Mouse (Mus musculus): ENCODE results near the gene Dera. TPM values are rescaled to one million over a fixed set of nuclear protein-coding genes. Genes with fewer than 3 reads are reported as not detected.

Dera gene
- polyA plus RNA-seq, 1 experiment, result 27.7 TPM

GRCm38 (mm10) chr6:137803456-137804005 is 49.2 kb downstream of the Dera start:
- Histone ChIP-seq H3K4me1 (replicated peaks; ENCODE audit: control insufficient read depth, insufficient read depth, low read length) (no peaks in the 10 kb centered on the region), H3K27ac (ENCODE audit: control insufficient read depth, insufficient read depth, low read length) (no peak overlapping the region), H3K27me3 (ENCODE audit: control insufficient read depth, insufficient read depth, low read length) (no peaks in the 10 kb centered on the region), H3K4me3 (ENCODE audit: control insufficient read depth, insufficient read depth, low read length) (no peak overlapping the region), H3K36me3 (ENCODE audit: control insufficient read depth, insufficient read depth, low read length) (peaks cover 12% of the 10 kb centered on the region)
- TF ChIP-seq POLR2A (IDR thresholded peaks at IDR 0.05; ENCODE audit: control insufficient read depth, extremely low read depth, insufficient read depth, low read length, poor library complexity) (no peak), CTCF (IDR thresholded peaks at IDR 0.05; ENCODE audit: borderline replicate concordance, control insufficient read depth, extremely low read depth, insufficient read depth, low read length, poor library complexity) (no peak)
- WGBS, result 97% methylated on average over 12 of the region's 12 CpGs
- DNase-seq, result no peak

DNA sequence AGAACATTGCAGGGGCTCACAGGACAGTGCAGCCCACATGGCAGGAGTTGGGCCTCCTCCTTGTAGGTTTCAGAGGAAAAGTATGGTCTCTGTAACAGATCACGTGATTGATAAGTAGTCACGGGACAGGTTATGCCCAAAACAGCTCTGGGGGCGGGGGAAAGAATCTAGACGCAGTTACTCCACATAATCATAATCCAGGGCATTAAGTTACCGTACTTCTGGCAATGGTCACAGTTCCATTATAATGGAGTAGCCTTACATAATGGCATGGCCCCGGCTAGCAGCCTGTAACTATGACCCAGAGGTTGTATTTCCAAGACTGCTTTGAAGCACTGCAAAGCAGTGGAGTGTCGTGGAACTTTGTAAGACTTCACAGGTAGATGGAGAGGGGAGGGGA is 49.8 kb downstream of the Dera start:
- Histone ChIP-seq H3K27me3 (ENCODE audit: control insufficient read depth, insufficient read depth, low read length) (no peaks in the 10 kb centered on the region), H3K4me1 (replicated peaks; ENCODE audit: control insufficient read depth, insufficient read depth, low read length) (no peaks in the 10 kb centered on the region), H3K4me3 (ENCODE audit: control insufficient read depth, insufficient read depth, low read length) (no peak overlapping the region), H3K27ac (ENCODE audit: control insufficient read depth, insufficient read depth, low read length) (no peak overlapping the region), H3K36me3 (ENCODE audit: control insufficient read depth, insufficient read depth, low read length) (peaks cover 7% of the 10 kb centered on the region)
- WGBS, result 94% methylated on average over 7 of the region's 7 CpGs
- no peak for DNase-seq
- TF ChIP-seq POLR2A (IDR thresholded peaks at IDR 0.05; ENCODE audit: control insufficient read depth, extremely low read depth, insufficient read depth, low read length, poor library complexity) (no peak), CTCF (IDR thresholded peaks at IDR 0.05; ENCODE audit: borderline replicate concordance, control insufficient read depth, extremely low read depth, insufficient read depth, low read length, poor library complexity) (no peak)

DNA sequence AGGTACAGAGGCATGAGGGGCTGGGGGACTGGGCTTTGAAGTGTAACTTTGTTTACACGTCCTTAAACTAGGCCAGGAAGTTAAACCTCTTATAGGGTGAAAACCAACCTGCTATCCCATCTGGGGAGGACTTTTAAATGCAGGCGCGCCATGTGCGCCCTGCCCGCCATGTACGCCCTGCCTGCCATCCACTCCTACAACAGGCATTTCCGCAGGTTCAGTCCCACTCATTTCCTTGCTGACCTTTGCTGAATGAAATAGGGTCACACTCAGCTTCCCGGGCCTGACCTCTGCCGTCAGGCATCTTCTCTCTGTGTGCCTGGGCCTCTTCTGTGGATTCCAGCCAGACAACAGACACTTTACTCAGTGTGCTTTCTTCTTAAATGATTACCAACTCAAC is 50.3 kb downstream of the Dera start:
- no peak overlapping the region for H3K27ac ChIP-seq (ENCODE audit: control insufficient read depth, insufficient read depth, low read length)
- peaks cover 4% of the 10 kb centered on the region for H3K36me3 ChIP-seq (ENCODE audit: control insufficient read depth, insufficient read depth, low read length)
- H3K27me3 ChIP-seq (ENCODE audit: control insufficient read depth, insufficient read depth, low read length), result no peaks in the 10 kb centered on the region
- no peak overlapping the region for H3K4me3 ChIP-seq (ENCODE audit: control insufficient read depth, insufficient read depth, low read length)
- no peak for TF ChIP-seq CTCF (IDR thresholded peaks at IDR 0.05; ENCODE audit: borderline replicate concordance, control insufficient read depth, extremely low read depth, insufficient read depth, low read length, poor library complexity)
- TF ChIP-seq POLR2A (IDR thresholded peaks at IDR 0.05; ENCODE audit: control insufficient read depth, extremely low read depth, insufficient read depth, low read length, poor library complexity), result no peak
- H3K4me1 ChIP-seq (replicated peaks; ENCODE audit: control insufficient read depth, insufficient read depth, low read length), result no peaks in the 10 kb centered on the region
- DNase-seq, result no peak
- WGBS, result 93% methylated on average over 9 of the region's 9 CpGs

DNA sequence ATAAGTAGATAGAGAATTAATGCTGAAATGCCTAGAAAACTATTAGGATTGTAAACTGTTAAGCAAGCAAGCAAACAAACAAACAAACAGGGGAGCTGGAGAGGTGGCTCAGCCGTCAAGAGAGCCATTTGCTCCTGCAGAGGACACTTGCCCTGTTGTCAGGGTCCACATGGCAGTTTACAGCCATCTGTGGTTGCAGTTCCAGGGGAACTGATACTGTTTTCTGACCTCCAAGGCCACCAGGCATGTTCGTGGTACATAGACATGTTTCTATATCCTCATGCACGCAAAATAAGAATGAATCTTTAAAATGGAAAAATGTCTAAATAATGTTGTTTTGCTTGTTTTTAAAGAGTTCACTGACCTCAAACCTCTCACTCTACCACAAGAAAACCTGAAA is 52.0 kb downstream of the Dera start:
- TF ChIP-seq CTCF (IDR thresholded peaks at IDR 0.05; ENCODE audit: borderline replicate concordance, control insufficient read depth, extremely low read depth, insufficient read depth, low read length, poor library complexity) (no peak), POLR2A (IDR thresholded peaks at IDR 0.05; ENCODE audit: control insufficient read depth, extremely low read depth, insufficient read depth, low read length, poor library complexity) (no peak)
- WGBS, result 97% methylated on average over 3 of the region's 3 CpGs
- DNase-seq, result no peak
- Histone ChIP-seq H3K4me1 (replicated peaks; ENCODE audit: control insufficient read depth, insufficient read depth, low read length) (no peaks in the 10 kb centered on the region), H3K27ac (ENCODE audit: control insufficient read depth, insufficient read depth, low read length) (no peak overlapping the region), H3K4me3 (ENCODE audit: control insufficient read depth, insufficient read depth, low read length) (no peak overlapping the region), H3K36me3 (ENCODE audit: control insufficient read depth, insufficient read depth, low read length) (no peaks in the 10 kb centered on the region), H3K27me3 (ENCODE audit: control insufficient read depth, insufficient read depth, low read length) (no peaks in the 10 kb centered on the region)

GRCm38 (mm10) chr6:137806806-137807205 is 52.5 kb downstream of the Dera start:
- WGBS, result 97% methylated on average over 8 of the region's 8 CpGs
- no peak overlapping the region for H3K4me3 ChIP-seq (ENCODE audit: control insufficient read depth, insufficient read depth, low read length)
- DNase-seq, result no peak
- no peaks in the 10 kb centered on the region for H3K36me3 ChIP-seq (ENCODE audit: control insufficient read depth, insufficient read depth, low read length)
- no peaks in the 10 kb centered on the region for H3K27me3 ChIP-seq (ENCODE audit: control insufficient read depth, insufficient read depth, low read length)
- H3K4me1 ChIP-seq (replicated peaks; ENCODE audit: control insufficient read depth, insufficient read depth, low read length), result no peaks in the 10 kb centered on the region
- no peak overlapping the region for H3K27ac ChIP-seq (ENCODE audit: control insufficient read depth, insufficient read depth, low read length)
- TF ChIP-seq POLR2A (IDR thresholded peaks at IDR 0.05; ENCODE audit: control insufficient read depth, extremely low read depth, insufficient read depth, low read length, poor library complexity) (no peak), CTCF (IDR thresholded peaks at IDR 0.05; ENCODE audit: borderline replicate concordance, control insufficient read depth, extremely low read depth, insufficient read depth, low read length, poor library complexity) (no peak)

DNA sequence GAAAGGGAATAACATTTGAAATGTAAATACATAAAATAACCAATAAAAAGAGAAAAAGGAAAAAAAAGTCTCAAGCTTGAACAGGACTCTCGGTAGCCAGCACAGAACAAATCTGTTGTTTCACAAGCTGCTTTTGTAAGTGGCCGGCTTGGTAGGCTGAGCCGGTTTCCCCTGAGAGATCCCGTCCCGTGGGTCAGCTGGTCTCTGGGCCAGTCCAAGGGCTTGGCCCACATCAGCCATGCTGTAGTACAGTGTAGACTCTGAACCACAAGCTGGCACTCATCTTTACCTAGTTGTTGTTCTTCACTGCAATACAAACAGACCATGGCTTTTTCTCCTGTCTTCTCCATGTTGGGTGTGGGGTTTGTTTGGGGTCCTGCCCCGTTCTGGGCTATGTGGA is 53.0 kb downstream of the Dera start:
- Histone ChIP-seq H3K4me3 (ENCODE audit: control insufficient read depth, insufficient read depth, low read length) (no peak overlapping the region), H3K27me3 (ENCODE audit: control insufficient read depth, insufficient read depth, low read length) (no peaks in the 10 kb centered on the region), H3K4me1 (replicated peaks; ENCODE audit: control insufficient read depth, insufficient read depth, low read length) (no peaks in the 10 kb centered on the region), H3K27ac (ENCODE audit: control insufficient read depth, insufficient read depth, low read length) (no peak overlapping the region), H3K36me3 (ENCODE audit: control insufficient read depth, insufficient read depth, low read length) (no peaks in the 10 kb centered on the region)
- 95% methylated on average over 6 of the region's 6 CpGs for WGBS
- no peak for DNase-seq
- no peak for TF ChIP-seq POLR2A (IDR thresholded peaks at IDR 0.05; ENCODE audit: control insufficient read depth, extremely low read depth, insufficient read depth, low read length, poor library complexity)
- TF ChIP-seq CTCF (IDR thresholded peaks at IDR 0.05; ENCODE audit: borderline replicate concordance, control insufficient read depth, extremely low read depth, insufficient read depth, low read length, poor library complexity), result no peak

DNA sequence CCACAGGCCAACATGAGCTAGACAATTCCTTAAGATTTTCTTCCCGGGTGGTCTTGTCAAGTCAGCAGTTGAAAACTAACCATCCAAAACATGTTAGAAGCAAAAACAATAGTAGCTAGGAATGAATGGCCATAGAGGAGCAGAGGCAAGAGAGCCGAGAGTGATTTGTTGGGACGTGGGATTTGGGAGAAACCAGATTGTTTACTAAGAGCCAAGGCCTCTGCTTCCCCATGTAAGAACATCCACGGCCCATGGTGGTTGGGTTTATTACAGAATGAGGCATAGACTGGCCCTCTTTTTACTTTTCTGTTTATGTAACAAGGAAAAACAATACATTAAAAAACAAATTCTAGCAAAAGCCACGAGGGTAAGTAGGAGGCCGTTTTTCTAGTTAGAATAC is 54.4 kb downstream of the Dera start:
- Histone ChIP-seq H3K36me3 (ENCODE audit: control insufficient read depth, insufficient read depth, low read length) (no peaks in the 10 kb centered on the region), H3K27ac (ENCODE audit: control insufficient read depth, insufficient read depth, low read length) (no peak overlapping the region), H3K4me3 (ENCODE audit: control insufficient read depth, insufficient read depth, low read length) (no peak overlapping the region), H3K4me1 (replicated peaks; ENCODE audit: control insufficient read depth, insufficient read depth, low read length) (no peaks in the 10 kb centered on the region), H3K27me3 (ENCODE audit: control insufficient read depth, insufficient read depth, low read length) (no peaks in the 10 kb centered on the region)
- no peak for DNase-seq
- TF ChIP-seq POLR2A (IDR thresholded peaks at IDR 0.05; ENCODE audit: control insufficient read depth, extremely low read depth, insufficient read depth, low read length, poor library complexity), result no peak
- TF ChIP-seq CTCF (IDR thresholded peaks at IDR 0.05; ENCODE audit: borderline replicate concordance, control insufficient read depth, extremely low read depth, insufficient read depth, low read length, poor library complexity), result no peak
- WGBS, result 97% methylated on average over 6 of the region's 6 CpGs

Measured in thymus, adult 2 months (tissue).